Mouse (Mus musculus): Measurements from ENCODE around the gene 6030408B16Rik.
"Not testable (repeated sequence)": the region's sequence is repeated elsewhere in the genome, so short reads cannot be mapped to it uniquely, and the experiment has no call there.

The 6030408B16Rik gene

GRCm38 (mm10) chr15:101321126-101321525 is 28.1 kb downstream of the 6030408B16Rik start:
- DNase-seq (ENCODE audit: low read depth, low spot score), result no peak

- no peak for DNase-seq (ENCODE audit: low read depth, low spot score)
Measured at GRCm38 (mm10) chr15:101322106-101322505, 29.1 kb downstream of the 6030408B16Rik start.

GRCm38 (mm10) chr15:101322640-101323039 is 29.6 kb downstream of the 6030408B16Rik start:
- no peak for DNase-seq (ENCODE audit: low read depth, low spot score)

GRCm38 (mm10) chr15:101323511-101323910 is 30.5 kb downstream of the 6030408B16Rik start:
- DNase-seq (ENCODE audit: low read depth, low spot score), result no peak

GRCm38 (mm10) chr15:101324409-101324808 is 31.4 kb downstream of the 6030408B16Rik start:
- DNase-seq (ENCODE audit: low read depth, low spot score), result not testable (repeated sequence)

- peak; percentile 89 for DNase-seq (ENCODE audit: low read depth, low spot score)
Measured at GRCm38 (mm10) chr15:101325991-101326534, 33.1 kb downstream of the 6030408B16Rik start.

- peak; percentile 81 for DNase-seq (ENCODE audit: low read depth, low spot score)
Measured at GRCm38 (mm10) chr15:101327282-101327681, 34.3 kb downstream of the 6030408B16Rik start.

GRCm38 (mm10) chr15:101328876-101329563 is 36.0 kb downstream of the 6030408B16Rik start:
- peak; percentile 63 for DNase-seq (ENCODE audit: low read depth, low spot score)

- no peak for DNase-seq (ENCODE audit: low read depth, low spot score)
Measured at GRCm38 (mm10) chr15:101329564-101329892, 36.5 kb downstream of the 6030408B16Rik start.

GRCm38 (mm10) chr15:101331090-101331489 is 38.1 kb downstream of the 6030408B16Rik start:
- no peak for DNase-seq (ENCODE audit: low read depth, low spot score)

GRCm38 (mm10) chr15:101332370-101332769 is 39.4 kb downstream of the 6030408B16Rik start:
- no peak for DNase-seq (ENCODE audit: low read depth, low spot score)

GRCm38 (mm10) chr15:101333165-101333564 is 40.2 kb downstream of the 6030408B16Rik start:
- DNase-seq (ENCODE audit: low read depth, low spot score), result no peak

- no peak for DNase-seq (ENCODE audit: low read depth, low spot score)
Measured at GRCm38 (mm10) chr15:101333648-101334047, 40.6 kb downstream of the 6030408B16Rik start.

GRCm38 (mm10) chr15:101336474-101337174 is 43.6 kb downstream of the 6030408B16Rik start:
- no peak for DNase-seq (ENCODE audit: low read depth, low spot score)

GRCm38 (mm10) chr15:101338359-101338758 is 45.3 kb downstream of the 6030408B16Rik start:
- no peak for DNase-seq (ENCODE audit: low read depth, low spot score)

GRCm38 (mm10) chr15:101339537-101339936 is 46.5 kb downstream of the 6030408B16Rik start:
- DNase-seq (ENCODE audit: low read depth, low spot score), result peak; percentile 83

- DNase-seq (ENCODE audit: low read depth, low spot score), result no peak
Measured at GRCm38 (mm10) chr15:101341797-101342515, 48.9 kb downstream of the 6030408B16Rik start.
